Mouse (Mus musculus): Measurements from ENCODE around the gene Kifap3. TPM values are rescaled to one million over a fixed set of nuclear protein-coding genes. Genes with fewer than 3 reads are reported as not detected.
A peak's percentile ranks its signal among the peaks of the same experiment; 100 is the strongest.

The Kifap3 gene
- polyA plus RNA-seq, 1 experiment from 2014 or later: 127 TPM

DNA sequence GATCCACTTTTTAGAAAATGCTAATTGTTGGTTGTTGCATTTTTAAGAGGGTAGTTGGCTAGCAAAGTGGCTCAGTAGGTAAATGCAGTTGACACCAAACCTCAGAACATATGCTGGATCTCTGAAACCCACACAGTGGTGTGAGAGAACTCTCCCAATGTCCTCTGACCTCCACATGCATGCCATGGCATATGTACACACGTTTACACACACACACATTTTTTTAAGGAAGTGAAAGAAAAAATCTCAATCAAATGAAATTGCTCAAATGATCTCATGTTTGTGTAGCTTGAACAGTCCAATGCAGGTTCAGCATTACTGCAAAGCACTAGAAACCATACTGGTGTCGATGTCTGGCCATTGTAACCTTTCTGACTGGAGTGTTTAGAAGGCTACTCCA, 120.2 kb downstream of the Kifap3 start:
- no peak overlapping the region for H3K4me3 ChIP-seq
- no peaks in the 10 kb centered on the region for H3K27me3 ChIP-seq
- no peak for ATAC-seq (ENCODE audit: low FRiP score, low read depth)
- no peak overlapping the region for H3K9ac ChIP-seq
- no peak overlapping the region for H3K27ac ChIP-seq (replicated peaks)
- WGBS: 95% methylated on average over 2 of the region's 2 CpGs
- H3K4me2 ChIP-seq: no peak overlapping the region
- no peaks in the 10 kb centered on the region for H3K4me1 ChIP-seq (replicated peaks)
- H3K36me3 ChIP-seq: no peaks in the 10 kb centered on the region; the same call in none of the 2 replicates
- H3K9me3 ChIP-seq: no peaks in the 10 kb centered on the region

- no peak overlapping the region for H3K9ac ChIP-seq
- H3K4me3 ChIP-seq: no peak overlapping the region
- ATAC-seq (ENCODE audit: low FRiP score, low read depth): no peak
- 90% methylated on average over 2 of the region's 2 CpGs for WGBS
- no peaks in the 10 kb centered on the region for H3K27me3 ChIP-seq
- H3K4me1 ChIP-seq (replicated peaks): no peaks in the 10 kb centered on the region
- H3K36me3 ChIP-seq: no peaks in the 10 kb centered on the region; the same call in none of the 2 replicates
- no peak overlapping the region for H3K4me2 ChIP-seq
- no peak overlapping the region for H3K27ac ChIP-seq (replicated peaks)
- H3K9me3 ChIP-seq: no peaks in the 10 kb centered on the region
These were observed 120.8 kb downstream of the Kifap3 start for GRCm38 (mm10) chr1:163900168-163900567.

- Histone ChIP-seq H3K27ac (replicated peaks) (no peak overlapping the region), H3K4me2 (no peak overlapping the region), H3K4me3 (no peak overlapping the region), H3K4me1 (replicated peaks) (no peaks in the 10 kb centered on the region), H3K9me3 (no peaks in the 10 kb centered on the region), H3K9ac (no peak overlapping the region), H3K36me3 (no peaks in the 10 kb centered on the region; the same call in none of the 2 replicates), H3K27me3 (no peaks in the 10 kb centered on the region)
- WGBS: 94% methylated on average over 3 of the region's 3 CpGs
- no peak for ATAC-seq (ENCODE audit: low FRiP score, low read depth)
These were observed 124.0 kb downstream of the Kifap3 start for GRCm38 (mm10) chr1:163903411-163903810.

- ATAC-seq (ENCODE audit: low FRiP score, low read depth): no peak
- no peaks in the 10 kb centered on the region for H3K9me3 ChIP-seq
- no peak overlapping the region for H3K4me3 ChIP-seq
- no peaks in the 10 kb centered on the region for H3K27me3 ChIP-seq
- H3K27ac ChIP-seq (replicated peaks): no peak overlapping the region
- no peaks in the 10 kb centered on the region for H3K36me3 ChIP-seq
- no peaks in the 10 kb centered on the region for H3K4me1 ChIP-seq (replicated peaks)
- H3K4me2 ChIP-seq: no peak overlapping the region
- no peak overlapping the region for H3K9ac ChIP-seq
- 83% methylated on average over 4 of the region's 4 CpGs for WGBS
These were observed 127.8 kb downstream of the Kifap3 start for GRCm38 (mm10) chr1:163907007-163907811.

DNA sequence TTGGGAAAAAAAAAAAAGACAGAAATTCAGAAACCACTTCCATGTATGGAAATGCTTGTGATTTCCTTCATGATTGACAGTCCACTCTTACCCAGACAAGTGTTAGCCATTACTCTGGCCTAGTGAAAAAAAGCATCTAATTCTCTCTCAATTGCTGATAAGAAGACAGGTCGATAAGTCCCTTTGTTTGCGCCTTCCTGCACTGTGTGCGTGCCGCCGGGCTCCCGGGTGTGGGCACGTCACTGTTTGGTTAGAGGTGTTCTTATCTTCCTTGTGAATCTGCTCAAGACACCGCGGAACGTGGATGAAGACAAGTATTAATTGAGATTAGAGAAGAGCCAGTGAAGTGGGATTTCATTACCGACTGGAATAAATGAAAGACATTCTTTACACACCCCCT, 129.0 kb downstream of the Kifap3 start:
- no peaks in the 10 kb centered on the region for H3K27me3 ChIP-seq
- H3K9me3 ChIP-seq: no peaks in the 10 kb centered on the region
- H3K36me3 ChIP-seq: no peaks in the 10 kb centered on the region
- no peak overlapping the region for H3K27ac ChIP-seq (replicated peaks)
- ATAC-seq (ENCODE audit: low FRiP score, low read depth): no peak; the same call in 1 of the 2 replicates
- no peaks in the 10 kb centered on the region for H3K4me1 ChIP-seq (replicated peaks)
- no peak overlapping the region for H3K9ac ChIP-seq
- H3K4me2 ChIP-seq: no peak overlapping the region
- WGBS: 79% methylated on average over 11 of the region's 11 CpGs
- no peak overlapping the region for H3K4me3 ChIP-seq

GRCm38 (mm10) chr1:163910343-163910742, 131.0 kb downstream of the Kifap3 start:
- H3K4me1 ChIP-seq (replicated peaks): no peaks in the 10 kb centered on the region
- ATAC-seq (ENCODE audit: low FRiP score, low read depth): 0 out of 2 replicates have a peak, but pooled peaks have one; percentile 54

DNA sequence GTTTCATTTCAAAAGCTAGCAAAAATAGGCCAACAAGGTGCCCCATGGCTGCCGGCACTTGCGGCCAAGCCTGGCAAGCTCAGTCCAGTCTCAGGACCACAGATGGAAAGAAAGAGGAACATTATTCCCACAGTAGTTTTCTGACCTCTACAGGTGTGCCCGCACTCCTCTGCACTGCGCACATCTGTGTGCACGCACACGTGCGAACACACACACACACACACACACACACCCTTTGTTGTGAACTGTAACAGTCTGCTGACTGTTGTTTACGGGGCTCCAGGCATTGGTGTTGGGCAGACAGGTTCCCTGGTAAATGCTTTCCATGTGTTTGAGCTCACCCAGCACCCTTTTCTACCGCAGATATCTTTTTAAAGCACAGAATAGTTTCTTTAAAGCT, 131.4 kb downstream of the Kifap3 start:
- no peak overlapping the region for H3K4me3 ChIP-seq
- no peak overlapping the region for H3K9ac ChIP-seq
- no peaks in the 10 kb centered on the region for H3K9me3 ChIP-seq
- H3K27me3 ChIP-seq: no peaks in the 10 kb centered on the region
- no peak overlapping the region for H3K27ac ChIP-seq (replicated peaks)
- H3K4me1 ChIP-seq (replicated peaks): no peaks in the 10 kb centered on the region
- 94% methylated on average over 9 of the region's 9 CpGs for WGBS
- no peak overlapping the region for H3K4me2 ChIP-seq
- ATAC-seq (ENCODE audit: low FRiP score, low read depth): no peak
- no peaks in the 10 kb centered on the region for H3K36me3 ChIP-seq

More at GRCm38 (mm10) chr1:163910343-163910742, 131.0 kb downstream of the Kifap3 start:
- Histone ChIP-seq H3K27me3 (no peaks in the 10 kb centered on the region), H3K36me3 (no peaks in the 10 kb centered on the region), H3K4me3 (no peak overlapping the region), H3K9ac (no peak overlapping the region), H3K27ac (replicated peaks) (no peak overlapping the region), H3K9me3 (no peaks in the 10 kb centered on the region), H3K4me2 (no peak overlapping the region)
- 10% methylated on average over 2 of the region's 2 CpGs for WGBS

DNA sequence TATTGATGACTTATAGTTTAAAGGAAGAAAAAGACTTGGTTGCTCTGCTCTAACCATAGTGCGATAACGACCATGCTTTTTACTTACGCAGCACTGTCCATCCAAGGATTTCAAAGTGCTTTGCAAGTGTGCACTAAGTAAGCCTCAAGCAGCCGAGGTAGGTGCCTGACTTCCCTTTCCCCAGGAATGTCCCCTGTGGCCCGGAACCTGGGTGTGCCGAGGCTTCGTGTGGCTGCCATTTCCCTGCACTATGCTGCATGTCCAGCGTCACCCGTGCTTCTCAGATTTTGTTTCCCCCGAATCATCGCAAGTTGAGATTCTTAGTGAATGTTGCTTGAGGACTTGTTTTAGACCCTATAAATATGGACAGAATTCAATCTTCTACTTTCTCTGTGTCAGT, 132.6 kb downstream of the Kifap3 start:
- H3K4me2 ChIP-seq: no peak overlapping the region
- H3K9me3 ChIP-seq: no peaks in the 10 kb centered on the region
- H3K4me3 ChIP-seq: no peak overlapping the region
- no peak overlapping the region for H3K9ac ChIP-seq
- no peaks in the 10 kb centered on the region for H3K4me1 ChIP-seq (replicated peaks)
- peaks cover 8% of the 10 kb centered on the region for H3K36me3 ChIP-seq
- 91% methylated on average over 11 of the region's 11 CpGs for WGBS
- no peak overlapping the region for H3K27ac ChIP-seq (replicated peaks)
- no peaks in the 10 kb centered on the region for H3K27me3 ChIP-seq
- no peak for ATAC-seq (ENCODE audit: low FRiP score, low read depth)

DNA sequence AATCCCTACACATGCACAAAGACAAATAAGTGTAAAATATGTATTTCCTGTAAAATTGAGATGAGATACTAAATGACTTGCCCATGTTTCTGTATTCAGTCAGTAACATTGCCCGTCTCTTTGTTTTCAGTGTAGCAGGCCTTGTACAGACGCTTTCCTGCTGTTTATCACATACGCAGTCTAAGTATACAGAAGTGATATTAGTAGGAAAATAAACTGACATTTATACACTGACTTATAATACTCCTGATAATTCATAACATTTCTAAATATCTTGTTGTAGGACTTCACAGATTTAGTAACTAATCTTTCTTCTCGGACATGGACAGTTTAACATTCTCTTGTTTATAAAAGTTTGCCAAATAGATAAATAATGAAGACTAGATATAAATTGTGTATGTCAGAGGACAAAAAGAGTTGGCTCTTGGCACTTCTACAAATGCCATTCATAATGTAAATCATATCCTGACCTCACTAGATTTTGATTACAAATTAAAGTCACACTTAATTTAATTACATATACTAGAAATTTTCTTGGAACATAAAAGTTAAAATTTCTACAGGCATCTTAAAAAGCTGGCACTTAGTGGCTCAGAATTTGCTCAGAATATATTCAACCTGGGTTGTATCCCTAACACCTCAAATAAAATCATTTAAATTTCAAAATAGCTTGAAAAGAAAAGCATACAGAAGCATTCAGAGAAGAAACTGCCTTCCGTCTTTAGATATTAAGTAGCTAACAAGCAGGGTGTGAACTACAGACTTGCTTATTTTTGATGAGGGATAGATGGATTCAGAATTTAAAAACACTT, 138.2 kb downstream of the Kifap3 start:
- H3K4me2 ChIP-seq: no peak overlapping the region
- no peak for ATAC-seq (ENCODE audit: low FRiP score, low read depth)
- no peaks in the 10 kb centered on the region for H3K4me1 ChIP-seq (replicated peaks)
- no peaks in the 10 kb centered on the region for H3K9me3 ChIP-seq
- peaks cover 20% of the 10 kb centered on the region for H3K36me3 ChIP-seq
- 95% methylated on average over 5 of the region's 5 CpGs for WGBS
- no peak overlapping the region for H3K9ac ChIP-seq
- no peak overlapping the region for H3K4me3 ChIP-seq
- H3K27ac ChIP-seq (replicated peaks): no peak overlapping the region
- no peaks in the 10 kb centered on the region for H3K27me3 ChIP-seq

DNA sequence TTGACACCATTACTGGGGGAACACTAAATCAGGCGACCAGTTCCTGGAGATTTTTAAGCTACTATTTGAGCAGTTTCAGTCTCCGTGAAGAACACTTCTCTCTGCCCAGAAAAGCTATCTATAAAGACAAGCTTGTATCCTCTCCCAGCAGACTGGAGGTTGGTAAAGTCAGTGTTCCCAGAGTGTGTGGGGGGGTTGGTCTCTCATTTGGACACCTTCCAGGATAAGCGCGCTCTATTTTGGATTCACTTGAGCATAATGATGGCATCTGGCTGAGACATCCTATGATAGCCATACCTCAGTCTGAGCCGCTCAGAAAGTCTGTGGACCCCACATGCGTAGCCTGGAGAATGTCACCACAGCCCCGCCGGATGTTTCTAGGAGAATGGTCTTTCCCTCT, 144.7 kb downstream of the Kifap3 start:
- Histone ChIP-seq H3K27ac (replicated peaks) (no peak overlapping the region), H3K4me1 (replicated peaks) (peaks cover 7% of the 10 kb centered on the region), H3K9me3 (no peaks in the 10 kb centered on the region), H3K27me3 (no peaks in the 10 kb centered on the region), H3K36me3 (no peaks in the 10 kb centered on the region), H3K4me3 (no peak overlapping the region), H3K9ac (no peak overlapping the region), H3K4me2 (no peak overlapping the region)
- 92% methylated on average over 8 of the region's 8 CpGs for WGBS
- no peak for ATAC-seq (ENCODE audit: low FRiP score, low read depth)

GRCm38 (mm10) chr1:163928846-163929245, 149.5 kb downstream of the Kifap3 start, which contains the start of gene Scyl3:
Scyl3 (plus strand) TSS chr1:163929100.
- no peaks in the 10 kb centered on the region for H3K9me3 ChIP-seq
- H3K4me3 ChIP-seq: peak within 1 kb of the TSS; percentile 99
- no peak for ATAC-seq (ENCODE audit: low FRiP score, low read depth)
- WGBS: 70% methylated on average over 7 of the region's 7 CpGs
- peak within 1 kb of the TSS; percentile 89 for H3K4me2 ChIP-seq
- H3K27me3 ChIP-seq: no peaks in the 10 kb centered on the region
- H3K36me3 ChIP-seq: 0 out of 2 replicates have a peak, but pooled peaks cover 2% of the 10 kb centered on the region
- peaks cover 20% of the 10 kb centered on the region for H3K4me1 ChIP-seq (replicated peaks)
- peak within 1 kb of the TSS; percentile 93 for H3K9ac ChIP-seq
- peak within 1 kb of the TSS; percentile 86 for H3K27ac ChIP-seq (replicated peaks)

All from hindbrain, embryonic 15.5 days (tissue).